Mouse (Mus musculus): Measurements from ENCODE around the gene Adig.

The Adig gene

GRCm38 (mm10) chr2:158541286-158541685 lies 38.9 kb downstream of the Adig start:
- no peak for DNase-seq (ENCODE audit: low spot score)

GRCm38 (mm10) chr2:158545266-158545665 lies 42.9 kb downstream of the Adig start:
- no peak for DNase-seq (ENCODE audit: low spot score)

GRCm38 (mm10) chr2:158546751-158547150 lies 44.3 kb downstream of the Adig start:
- peak; percentile 62 for DNase-seq (ENCODE audit: low spot score)

GRCm38 (mm10) chr2:158550067-158550466 lies 47.7 kb downstream of the Adig start:
- peak; percentile 60 for DNase-seq (ENCODE audit: low spot score)

GRCm38 (mm10) chr2:158554366-158554765 lies 52.0 kb downstream of the Adig start:
- no peak for DNase-seq (ENCODE audit: low spot score)

GRCm38 (mm10) chr2:158555252-158555651 lies 52.8 kb downstream of the Adig start:
- no peak for DNase-seq (ENCODE audit: low spot score)

- no peak for DNase-seq (ENCODE audit: low spot score)
These were observed 53.4 kb downstream of the Adig start for GRCm38 (mm10) chr2:158555812-158556211.

GRCm38 (mm10) chr2:158556225-158556624 lies 53.8 kb downstream of the Adig start:
- DNase-seq (ENCODE audit: low spot score): peak; percentile 55

- DNase-seq (ENCODE audit: low spot score): no peak
These were observed 54.3 kb downstream of the Adig start for GRCm38 (mm10) chr2:158556750-158557149.
